Mouse (Mus musculus) megakaryocyte, embryonic 14.5 days (primary cell): ENCODE data around the gene Gm1527.

Source experiments
- FLI1 ChIP-seq: IDR thresholded peaks from 2 replicates; pipeline ENCODE4 v1.6.1; 2012; ENCODE audit warnings: low read length, inconsistent platforms, mixed read lengths
- GATA1 ChIP-seq: IDR thresholded peaks from 3 replicates; pipeline ENCODE4 v1.6.1; 2012; ENCODE audit warnings: mixed read lengths, low read length, inconsistent platforms, borderline replicate concordance

DNA sequence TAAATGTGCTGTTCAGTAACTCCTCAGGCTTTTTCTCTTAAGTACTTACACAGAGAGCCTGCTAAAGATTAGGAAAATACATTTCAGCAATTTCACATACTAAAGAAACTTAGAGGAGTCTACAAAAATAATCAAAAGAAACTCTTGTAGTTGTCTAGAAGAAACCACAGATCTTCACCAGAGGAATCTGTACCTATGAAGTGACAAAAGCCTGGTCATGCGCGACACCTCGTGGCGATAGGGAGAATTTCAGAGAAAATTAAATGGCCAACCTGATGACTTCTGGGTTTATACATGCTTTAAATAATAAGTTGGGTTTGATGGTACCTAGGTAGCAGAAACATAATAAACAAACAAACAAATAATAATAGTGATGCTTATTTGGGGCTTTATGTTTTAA is 76.4 kb downstream of the Gm1527 start:
- TF ChIP-seq GATA1 (no peak), FLI1 (no peak)
